Mouse (Mus musculus): ENCODE results near the gene Ticam1.

Ticam1 gene

GRCm38 (mm10) chr17:56276643-56277566, at the start of gene Ticam1:
Gene Ticam1 (minus strand): TSS chr17:56276786.
- DNase-seq (ENCODE audit: low spot score), result peak; percentile 96

GRCm38 (mm10) chr17:56325450-56326152, 49.0 kb upstream of the Ticam1 start, which contains the start of gene Kdm4b:
Gene Kdm4b (plus strand): TSS chr17:56326062.
- DNase-seq (ENCODE audit: low spot score), result peak; percentile 100

- DNase-seq (ENCODE audit: low spot score), result peak; percentile 33
Observed at GRCm38 (mm10) chr17:56324419-56324818, 47.8 kb upstream of the Ticam1 start.

GRCm38 (mm10) chr17:56309191-56309945, 32.8 kb upstream of the Ticam1 start:
- no peak for DNase-seq (ENCODE audit: low spot score)

GRCm38 (mm10) chr17:56308088-56308487, 31.5 kb upstream of the Ticam1 start:
- DNase-seq (ENCODE audit: low spot score), result no peak

- DNase-seq (ENCODE audit: low spot score), result peak; percentile 40
Observed at GRCm38 (mm10) chr17:56305826-56306225, 29.2 kb upstream of the Ticam1 start.

- no peak for DNase-seq (ENCODE audit: low spot score)
Observed at GRCm38 (mm10) chr17:56305156-56305555, 28.6 kb upstream of the Ticam1 start.

- no peak for DNase-seq (ENCODE audit: low spot score)
Observed at GRCm38 (mm10) chr17:56304718-56305117, 28.1 kb upstream of the Ticam1 start.

GRCm38 (mm10) chr17:56303847-56304586, 27.4 kb upstream of the Ticam1 start:
- DNase-seq (ENCODE audit: low spot score), result peak; percentile 99

- DNase-seq (ENCODE audit: low spot score), result peak; percentile 87
Observed at GRCm38 (mm10) chr17:56303160-56303846, 26.7 kb upstream of the Ticam1 start, which contains the start of gene Uhrf1. Gene Uhrf1 (plus strand): TSS chr17:56303321.

GRCm38 (mm10) chr17:56302363-56302996, 25.9 kb upstream of the Ticam1 start:
- DNase-seq (ENCODE audit: low spot score), result peak; percentile 80

- DNase-seq (ENCODE audit: low spot score), result no peak
Observed at GRCm38 (mm10) chr17:56300186-56300585, 23.6 kb upstream of the Ticam1 start, which contains the start of gene Arrdc5. Gene Arrdc5 (minus strand): TSS chr17:56300286.

GRCm38 (mm10) chr17:56298238-56298637, 21.7 kb upstream of the Ticam1 start:
- DNase-seq (ENCODE audit: low spot score), result no peak

GRCm38 (mm10) chr17:56296201-56296600, 19.6 kb upstream of the Ticam1 start:
- no peak for DNase-seq (ENCODE audit: low spot score)

- no peak for DNase-seq (ENCODE audit: low spot score)
Observed at GRCm38 (mm10) chr17:56294241-56294640, 17.7 kb upstream of the Ticam1 start.

- no peak for DNase-seq (ENCODE audit: low spot score)
Observed at GRCm38 (mm10) chr17:56293291-56293690, 16.7 kb upstream of the Ticam1 start.

- no peak for DNase-seq (ENCODE audit: low spot score)
Observed at GRCm38 (mm10) chr17:56292531-56293222, 16.1 kb upstream of the Ticam1 start, which contains the start of gene Plin3. Gene Plin3 (minus strand): TSS chr17:56292873.

GRCm38 (mm10) chr17:56291826-56292475, 15.4 kb upstream of the Ticam1 start:
- no peak for DNase-seq (ENCODE audit: low spot score)

GRCm38 (mm10) chr17:56291171-56291511, 14.6 kb upstream of the Ticam1 start:
- peak; percentile 97 for DNase-seq (ENCODE audit: low spot score)

Measured in MN1 (cell line).